Mouse (Mus musculus) heart, embryonic 10.5 days (tissue): ENCODE measurements around the gene Slbp. TPM values are rescaled to one million over a fixed set of nuclear protein-coding genes. Genes with fewer than 3 reads are reported as not detected.
A peak's percentile ranks its signal among the peaks of the same experiment; 100 is the strongest.

Source experiments
- DNase-seq: peaks from one replicate; pipeline ENCODE4 v3.0.0-alpha.2; 2017; ENCODE audit warnings: low spot score
- H3K27ac ChIP-seq: fragments of 300-500 bp; sonication (generic); 2 replicates; pipeline ENCODE4 v1.5.1; 2016; ENCODE audit warnings: mild to moderate bottlenecking
- H3K27me3 ChIP-seq: fragments of 300-500 bp; sonication (generic); 2 replicates; pipeline ENCODE4 v1.6.1; 2016; ENCODE audit warnings: mild to moderate bottlenecking; ENCODE audit not compliant: poor library complexity, insufficient read depth, severe bottlenecking
- H3K36me3 ChIP-seq: fragments of 300-500 bp; sonication (generic); 2 replicates; pipeline ENCODE4 v1.6.1; 2016; ENCODE audit warnings: mild to moderate bottlenecking, moderate library complexity
- H3K4me1 ChIP-seq: fragments of 300-500 bp; sonication (generic); 2 replicates; pipeline ENCODE4 v1.6.1; 2016; ENCODE audit warnings: mild to moderate bottlenecking
- H3K4me3 ChIP-seq: fragments of 300-500 bp; sonication (generic); 2 replicates; pipeline ENCODE4 v1.5.1; 2016; ENCODE audit warnings: mild to moderate bottlenecking, moderate library complexity
- H3K9me3 ChIP-seq: fragments of 300-500 bp; sonication (generic); 2 replicates; pipeline ENCODE4 v1.6.1; 2016; ENCODE audit warnings: mild to moderate bottlenecking, moderate library complexity
- WGBS: fragments of 180-500 bp; shearing (Covaris S2); methylation state at CpG from one replicate; pipeline ENCODE4 v1.1.7; 2016; 5-methylcytosine and 5-hydroxymethylcytosine counted together
- polyA plus RNA-seq: library from polyadenylated mRNA; unstranded; fragments of >200 nt; fragmentation: Nextera tagmentation; extraction: Ambion mirVana; gene quantifications from 2 replicates; pipeline ENCODE4 v1.2.1, GENCODE M21; 2016

The Slbp gene
- polyA plus RNA-seq, 1 experiment from 2014 or later, result 225 TPM

GRCm38 (mm10) chr5:33668223-33668622, 15.8 kb upstream of the Slbp start:
- no peak overlapping the region for H3K4me3 ChIP-seq
- no peaks in the 10 kb centered on the region for H3K27me3 ChIP-seq
- no peak for DNase-seq
- no peaks in the 10 kb centered on the region for H3K9me3 ChIP-seq
- H3K4me1 ChIP-seq, result no peaks in the 10 kb centered on the region
- H3K27ac ChIP-seq, result no peak overlapping the region
- H3K36me3 ChIP-seq, result peaks cover 93% of the 10 kb centered on the region

- no peaks in the 10 kb centered on the region for H3K9me3 ChIP-seq
- H3K36me3 ChIP-seq, result peaks cover 54% of the 10 kb centered on the region
- H3K4me1 ChIP-seq, result peaks cover 38% of the 10 kb centered on the region
- peak overlapping the region; percentile 93 for H3K4me3 ChIP-seq
- no peaks in the 10 kb centered on the region for H3K27me3 ChIP-seq
- no peak for DNase-seq
- H3K27ac ChIP-seq, result peak overlapping the region; percentile 95
- WGBS, result under 1% methylated on average over 26 of the region's 26 CpGs
Observed at GRCm38 (mm10) chr5:33658664-33659050, 6.3 kb upstream of the Slbp start.

GRCm38 (mm10) chr5:33657787-33658663, 5.7 kb upstream of the Slbp start, which contains the start of the genes Tacc3 and Tmem129:
Tacc3 (plus strand) TSS chr5:33658128.
Tmem129 (minus strand) TSS chr5:33658416.
- Histone ChIP-seq H3K27me3 (no peaks in the 10 kb centered on the region), H3K36me3 (peaks cover 56% of the 10 kb centered on the region), H3K4me3 (peak within 1 kb of the TSS; percentile 93), H3K9me3 (no peaks in the 10 kb centered on the region), H3K27ac (peak within 1 kb of the TSS; percentile 95), H3K4me1 (peaks cover 44% of the 10 kb centered on the region)
- WGBS, result under 1% methylated on average over 60 of the region's 60 CpGs
- DNase-seq, result peak; percentile 100

- peaks cover 50% of the 10 kb centered on the region for H3K4me1 ChIP-seq
Observed at GRCm38 (mm10) chr5:33657251-33657786, 4.9 kb upstream of the Slbp start.

GRCm38 (mm10) chr5:33656739-33657138, 4.4 kb upstream of the Slbp start:
- DNase-seq, result no peak
- Histone ChIP-seq H3K27me3 (no peaks in the 10 kb centered on the region), H3K9me3 (no peaks in the 10 kb centered on the region), H3K4me3 (peak overlapping the region; percentile 93), H3K36me3 (peaks cover 44% of the 10 kb centered on the region), H3K27ac (peak overlapping the region; percentile 95), H3K4me1 (peaks cover 50% of the 10 kb centered on the region)
- 44% methylated on average over 1 of the region's 1 CpGs for WGBS

More at GRCm38 (mm10) chr5:33657251-33657786, 4.9 kb upstream of the Slbp start:
- no peaks in the 10 kb centered on the region for H3K9me3 ChIP-seq
- H3K27me3 ChIP-seq, result no peaks in the 10 kb centered on the region
- peak overlapping the region; percentile 93 for H3K4me3 ChIP-seq
- H3K36me3 ChIP-seq, result peaks cover 49% of the 10 kb centered on the region
- under 1% methylated on average over 32 of the region's 32 CpGs for WGBS
- DNase-seq, result no peak
- H3K27ac ChIP-seq, result peak overlapping the region; percentile 95

GRCm38 (mm10) chr5:33655251-33655840, 3.0 kb upstream of the Slbp start:
- no peaks in the 10 kb centered on the region for H3K9me3 ChIP-seq
- peaks cover 57% of the 10 kb centered on the region for H3K4me1 ChIP-seq
- DNase-seq, result no peak
- H3K4me3 ChIP-seq, result no peak overlapping the region
- WGBS, result 90% methylated on average over 10 of the region's 10 CpGs
- H3K27me3 ChIP-seq, result no peaks in the 10 kb centered on the region
- H3K27ac ChIP-seq, result no peak overlapping the region
- peaks cover 32% of the 10 kb centered on the region for H3K36me3 ChIP-seq

- Histone ChIP-seq H3K36me3 (peaks cover 38% of the 10 kb centered on the region), H3K4me1 (peaks cover 55% of the 10 kb centered on the region), H3K27ac (no peak overlapping the region), H3K9me3 (no peaks in the 10 kb centered on the region), H3K4me3 (no peak overlapping the region), H3K27me3 (no peaks in the 10 kb centered on the region)
- no peak for DNase-seq
- 93% methylated on average over 13 of the region's 13 CpGs for WGBS
Observed at GRCm38 (mm10) chr5:33654424-33654823, 2.0 kb upstream of the Slbp start.

- peak overlapping the region; percentile 100 for H3K27ac ChIP-seq
- no peaks in the 10 kb centered on the region for H3K9me3 ChIP-seq
- H3K4me1 ChIP-seq, result peaks cover 51% of the 10 kb centered on the region
- H3K36me3 ChIP-seq, result peaks cover 51% of the 10 kb centered on the region
- peak overlapping the region; percentile 75 for H3K4me3 ChIP-seq
- 5% methylated on average over 9 of the region's 9 CpGs for WGBS
- no peak for DNase-seq
- H3K27me3 ChIP-seq, result no peaks in the 10 kb centered on the region
Observed at GRCm38 (mm10) chr5:33652783-33653173, 404 bp upstream of the Slbp start.

- H3K27ac ChIP-seq, result peak overlapping the region; percentile 100
- no peak for DNase-seq
- H3K36me3 ChIP-seq, result peaks cover 63% of the 10 kb centered on the region
- peak overlapping the region; percentile 75 for H3K4me3 ChIP-seq
- peaks cover 45% of the 10 kb centered on the region for H3K4me1 ChIP-seq
- no peaks in the 10 kb centered on the region for H3K27me3 ChIP-seq
- WGBS, result under 1% methylated on average over 11 of the region's 11 CpGs
- no peaks in the 10 kb centered on the region for H3K9me3 ChIP-seq
Observed at GRCm38 (mm10) chr5:33651541-33651920, 843 bp downstream of the Slbp start.

- H3K27me3 ChIP-seq, result no peaks in the 10 kb centered on the region
- no peaks in the 10 kb centered on the region for H3K9me3 ChIP-seq
- H3K27ac ChIP-seq, result peak overlapping the region; percentile 100
- DNase-seq, result no peak
- H3K4me1 ChIP-seq, result peaks cover 40% of the 10 kb centered on the region
- H3K36me3 ChIP-seq, result peaks cover 68% of the 10 kb centered on the region
- H3K4me3 ChIP-seq, result peak overlapping the region; percentile 75
- WGBS, result 11% methylated on average over 2 of the region's 2 CpGs
Observed at GRCm38 (mm10) chr5:33651017-33651416, 1.4 kb downstream of the Slbp start.

GRCm38 (mm10) chr5:33640652-33641051, 11.7 kb downstream of the Slbp start:
- Histone ChIP-seq H3K27me3 (no peaks in the 10 kb centered on the region), H3K9me3 (no peaks in the 10 kb centered on the region), H3K36me3 (peaks cover 73% of the 10 kb centered on the region), H3K4me1 (no peaks in the 10 kb centered on the region), H3K4me3 (no peak overlapping the region), H3K27ac (no peak overlapping the region)
- DNase-seq, result no peak
- 48% methylated on average over 3 of the region's 3 CpGs for WGBS

- Histone ChIP-seq H3K4me1 (no peaks in the 10 kb centered on the region), H3K27me3 (no peaks in the 10 kb centered on the region), H3K4me3 (no peak overlapping the region), H3K27ac (no peak overlapping the region), H3K36me3 (peaks cover 72% of the 10 kb centered on the region), H3K9me3 (no peaks in the 10 kb centered on the region)
- no peak for DNase-seq
- 67% methylated on average over 4 of the region's 4 CpGs for WGBS
Observed at GRCm38 (mm10) chr5:33638826-33639225, 13.5 kb downstream of the Slbp start.
